In the genomic region with DNA sequence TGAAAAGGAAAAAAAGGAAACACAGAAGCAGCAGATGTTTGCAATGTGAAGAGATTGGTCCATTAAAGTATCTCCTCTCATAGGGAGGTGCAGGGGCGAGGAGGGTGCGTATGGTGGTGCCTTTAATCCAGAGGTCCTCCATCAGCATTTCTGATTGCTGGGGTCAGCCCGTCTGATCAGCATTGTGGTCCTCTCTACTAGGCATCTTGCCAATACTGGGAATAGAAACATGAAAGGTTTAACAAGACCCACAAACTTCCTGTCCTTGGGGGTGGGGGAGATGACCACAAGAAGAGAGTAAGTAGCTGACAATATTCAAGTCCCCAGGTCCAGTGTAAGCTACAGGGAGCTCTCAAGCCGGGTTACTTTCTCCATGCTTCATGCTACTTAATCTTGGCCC, we compare ENCODE assay signal across 9 mouse cellular contexts. TPM values are rescaled to one million over a fixed set of nuclear protein-coding genes. Genes with fewer than 3 reads are reported as not detected.
DNase-seq lines count a peak whose midpoint lies in the region; ATAC-seq and TF ChIP-seq lines count a peak whose summit lies in the region.
"Had no signal": no experiment of that assay in that cellular context is flagged by ENCODE, and none has a peak within 500 bp of the region (broad histone marks: within the 10 kb centered on the region; RNA-seq: fewer than 3 reads in every experiment).

No protein-coding gene starts in this region.

- peak overlapping the region; percentile 67 for H3K4me2 ChIP-seq in lung, embryonic 15.5 days
- H3K4me2 ChIP-seq in embryonic facial prominence, embryonic 14.5 days (ENCODE audit: low read depth, low read length) = peak overlapping the region; percentile 75
- peak overlapping the region; percentile 95 for H3K4me2 ChIP-seq in neural tube, embryonic 14.5 days (ENCODE audit: low read depth, low read length)

- no peaks in the 10 kb centered on the region for H3K9me3 ChIP-seq in lung, embryonic 15.5 days
- no peaks in the 10 kb centered on the region for H3K9me3 ChIP-seq in embryonic facial prominence, embryonic 14.5 days (ENCODE audit: control insufficient read depth, low read length)
- H3K9me3 ChIP-seq in limb, embryonic 10.5 days (replicated peaks) = no peaks in the 10 kb centered on the region
- H3K9me3 ChIP-seq in neural tube, embryonic 14.5 days (ENCODE audit: control insufficient read depth, low read length) = no peaks in the 10 kb centered on the region

- H3K9ac ChIP-seq in lung, embryonic 15.5 days = no peak overlapping the region
- H3K9ac ChIP-seq in embryonic facial prominence, embryonic 14.5 days (ENCODE audit: low read depth, low read length) = no peak overlapping the region
- no peak overlapping the region for H3K9ac ChIP-seq in neural tube, embryonic 14.5 days (replicated peaks; ENCODE audit: low read depth, low read length)

- intact Hi-C loops in left cerebral cortex, postnatal 4 days (cut with DNase I) = no loop called here

- 50% methylated on average over 4 of the region's 4 CpGs for whole genome bisulfite sequencing in lung, embryonic 15.5 days
- 64% methylated on average over 4 of the region's 4 CpGs for WGBS in embryonic facial prominence, embryonic 14.5 days
- 75% methylated on average over 4 of the region's 4 CpGs for WGBS in limb, embryonic 10.5 days
- 64% methylated on average over 4 of the region's 4 CpGs for WGBS in neural tube, embryonic 14.5 days
- WGBS in cerebellum, adult 2 months = 61% methylated on average over 4 of the region's 4 CpGs

- no peak for TF ChIP-seq CTCF in cerebellum, adult 2 months (IDR thresholded peaks at IDR 0.05; ENCODE audit: borderline replicate concordance, insufficient read depth, low read depth, low read length)

- H3K36me3 ChIP-seq in lung, embryonic 15.5 days = no peaks in the 10 kb centered on the region
- H3K36me3 ChIP-seq in embryonic facial prominence, embryonic 14.5 days (ENCODE audit: control insufficient read depth, insufficient read depth, low read length) = no peaks in the 10 kb centered on the region
- H3K36me3 ChIP-seq in limb, embryonic 10.5 days = peaks cover 5% of the 10 kb centered on the region; the same call in 1 of the 2 replicates
- no peaks in the 10 kb centered on the region for H3K36me3 ChIP-seq in neural tube, embryonic 14.5 days (ENCODE audit: control insufficient read depth, insufficient read depth, low read length)

- no peak for ATAC-seq in lung, embryonic 15.5 days (ENCODE audit: borderline replicate concordance, extremely low read depth, low FRiP score, low TSS enrichment)
- no peak for ATAC-seq in embryonic facial prominence, embryonic 14.5 days (ENCODE audit: low read depth)
- ATAC-seq in neural tube, embryonic 14.5 days (ENCODE audit: low read depth) = no peak

- H3K4me1 ChIP-seq in lung, embryonic 15.5 days = peaks cover 42% of the 10 kb centered on the region
- peaks cover 32% of the 10 kb centered on the region for H3K4me1 ChIP-seq in embryonic facial prominence, embryonic 14.5 days (ENCODE audit: control insufficient read depth, insufficient read depth, low read length)
- H3K4me1 ChIP-seq in limb, embryonic 10.5 days = peaks cover 48% of the 10 kb centered on the region
- peaks cover 15% of the 10 kb centered on the region; the same call in 1 of the 2 replicates for H3K4me1 ChIP-seq in neural tube, embryonic 14.5 days (ENCODE audit: control insufficient read depth, insufficient read depth, low read length)
- peaks cover 6% of the 10 kb centered on the region for H3K4me1 ChIP-seq in cerebellum, adult 2 months (ENCODE audit: control insufficient read depth, insufficient read depth, low read length)

- DNase-seq in lung, postnatal 36 days = no peak
- no peak for DNase-seq in embryonic facial prominence, embryonic 14.5 days (ENCODE audit: low spot score)
- no peak for DNase-seq in limb, embryonic 10.5 days (ENCODE audit: low spot score)
- DNase-seq in cerebellum, adult 2 months = no peak
- DNase-seq in left cerebral cortex, postnatal 4 days = no peak
- DNase-seq: adrenal gland, postnatal 36 days had no signal

- peak overlapping the region; percentile 93 for H3K27ac ChIP-seq in lung, embryonic 15.5 days
- H3K27ac ChIP-seq in embryonic facial prominence, embryonic 14.5 days (replicated peaks; ENCODE audit: low read depth, low read length) = no peak overlapping the region
- H3K27ac ChIP-seq in limb, embryonic 10.5 days = peak overlapping the region; percentile 97; the same call in 1 of the 2 replicates
- H3K27ac ChIP-seq in neural tube, embryonic 14.5 days (ENCODE audit: low read depth, low read length) = no peak overlapping the region
- H3K27ac ChIP-seq in cerebellum, adult 2 months (ENCODE audit: insufficient read depth, low read length) = no peak overlapping the region

- no peak for TF ChIP-seq POLR2A in cerebellum, adult 2 months (IDR thresholded peaks at IDR 0.05; ENCODE audit: borderline replicate concordance, insufficient read depth, low read length)

- H3K4me3 ChIP-seq in lung, embryonic 15.5 days = peak overlapping the region; percentile 90; the same call in 1 of the 2 replicates
- no peak overlapping the region for H3K4me3 ChIP-seq in embryonic facial prominence, embryonic 14.5 days (ENCODE audit: low read depth, low read length)
- H3K4me3 ChIP-seq in limb, embryonic 10.5 days = peak overlapping the region; percentile 93; the same call in 1 of the 2 replicates
- no peak overlapping the region for H3K4me3 ChIP-seq in neural tube, embryonic 14.5 days (ENCODE audit: low read depth, low read length)
- no peak overlapping the region for H3K4me3 ChIP-seq in cerebellum, adult 2 months (replicated peaks; ENCODE audit: insufficient read depth, low read depth, low read length)

- no peaks in the 10 kb centered on the region for H3K27me3 ChIP-seq in lung, embryonic 15.5 days
- no peaks in the 10 kb centered on the region for H3K27me3 ChIP-seq in embryonic facial prominence, embryonic 14.5 days (replicated peaks; ENCODE audit: control insufficient read depth, insufficient read depth, low read length)
- H3K27me3 ChIP-seq in limb, embryonic 10.5 days (ENCODE audit: low read depth, poor library complexity, severe bottlenecking) = no peaks in the 10 kb centered on the region
- H3K27me3 ChIP-seq in neural tube, embryonic 14.5 days (ENCODE audit: control insufficient read depth, insufficient read depth, low read length) = no peaks in the 10 kb centered on the region
- H3K27me3 ChIP-seq in cerebellum, adult 2 months (ENCODE audit: control insufficient read depth, insufficient read depth, low read length) = no peaks in the 10 kb centered on the region

RNA-seq across cellular contexts. Expression of a gene that starts 1.0 kb away (rescaled TPM):
- polyA plus RNA-seq in lung, embryonic 15.5 days (2015; fragmentation: Nextera tagmentation; extraction: Ambion mirVana) = 28.1 and 31.2 TPM in 2 replicates
- 8.8 and 10.5 TPM in 2 replicates for polyA plus RNA-seq in embryonic facial prominence, embryonic 14.5 days (2014; fragmentation: Nextera tagmentation; extraction: Ambion mirVana)
- polyA plus RNA-seq in limb, embryonic 10.5 days (2016; fragmentation: Nextera tagmentation; extraction: Ambion mirVana) = 25.4 and 27.3 TPM in 2 replicates
- 0.92 and 1.8 TPM in 2 replicates for polyA plus RNA-seq in neural tube, embryonic 14.5 days (2014; fragmentation: Nextera tagmentation; extraction: Ambion mirVana)
- 4.1 and 5.0 TPM in 2 replicates for polyA plus RNA-seq in cerebellum, adult 2 months (2012; rRNA removed)
- total RNA-seq in left cerebral cortex, postnatal 4 days (2021) = 10 to 100 TPM; 10.8 to 11.9 TPM

RNA-seq across cellular contexts. Expression of a gene that starts 12.0 kb away (rescaled TPM):
- polyA plus RNA-seq in lung, embryonic 15.5 days (2015; fragmentation: Nextera tagmentation; extraction: Ambion mirVana) = 2.1 and 2.9 TPM in 2 replicates
- polyA plus RNA-seq in embryonic facial prominence, embryonic 14.5 days (2014; fragmentation: Nextera tagmentation; extraction: Ambion mirVana) = 2.4 and 3.9 TPM in 2 replicates
- polyA plus RNA-seq in limb, embryonic 10.5 days (2016; fragmentation: Nextera tagmentation; extraction: Ambion mirVana) = 2.0 and 2.1 TPM in 2 replicates
- 11.5 and 16.8 TPM in 2 replicates for polyA plus RNA-seq in neural tube, embryonic 14.5 days (2014; fragmentation: Nextera tagmentation; extraction: Ambion mirVana)
- 64.1 and 77.2 TPM in 2 replicates for polyA plus RNA-seq in cerebellum, adult 2 months (2012; rRNA removed)
- total RNA-seq in left cerebral cortex, postnatal 4 days (2021) = 10 to 100 TPM; 23.6 to 24.1 TPM

RNA-seq across cellular contexts. Expression of a gene that starts 19.1 kb away (rescaled TPM):
- polyA plus RNA-seq in lung, embryonic 15.5 days (2015; fragmentation: Nextera tagmentation; extraction: Ambion mirVana) = 0.20 and 0.22 TPM in 2 replicates
- not detected in 2 replicates for polyA plus RNA-seq in embryonic facial prominence, embryonic 14.5 days (2014; fragmentation: Nextera tagmentation; extraction: Ambion mirVana)
- polyA plus RNA-seq in limb, embryonic 10.5 days (2016; fragmentation: Nextera tagmentation; extraction: Ambion mirVana) = 0.16 and 0.28 TPM in 2 replicates
- polyA plus RNA-seq in neural tube, embryonic 14.5 days (2014; fragmentation: Nextera tagmentation; extraction: Ambion mirVana) = 0.30 and 0.62 TPM in 2 replicates
- 0.07 and 0.10 TPM in 2 replicates for polyA plus RNA-seq in cerebellum, adult 2 months (2012; rRNA removed)
- under 1 TPM in 1 of 2 experiments, not detected in 1; 0.26 TPM for total RNA-seq in left cerebral cortex, postnatal 4 days (2021)
- total RNA-seq: adrenal gland, postnatal 36 days had no signal
- polyA plus RNA-seq: lung, postnatal 0 days had no signal

RNA-seq across cellular contexts. Expression of a gene that starts 23.8 kb away (rescaled TPM):
- 0.81 and 0.91 TPM in 2 replicates for polyA plus RNA-seq in lung, embryonic 15.5 days (2015; fragmentation: Nextera tagmentation; extraction: Ambion mirVana)
- polyA plus RNA-seq in embryonic facial prominence, embryonic 14.5 days (2014; fragmentation: Nextera tagmentation; extraction: Ambion mirVana) = 0.63 and 0.78 TPM in 2 replicates
- 1.1 and 1.6 TPM in 2 replicates for polyA plus RNA-seq in limb, embryonic 10.5 days (2016; fragmentation: Nextera tagmentation; extraction: Ambion mirVana)
- 1.6 and 1.9 TPM in 2 replicates for polyA plus RNA-seq in neural tube, embryonic 14.5 days (2014; fragmentation: Nextera tagmentation; extraction: Ambion mirVana)
- 1.1 and 1.4 TPM in 2 replicates for polyA plus RNA-seq in cerebellum, adult 2 months (2012; rRNA removed)
- 1 to 10 TPM in 1 of 2 experiments, under 1 TPM in 1; 0.98 to 1.4 TPM for total RNA-seq in left cerebral cortex, postnatal 4 days (2021)

RNA-seq across cellular contexts. Expression of a gene that starts 32.8 kb away (rescaled TPM):
- 26.4 and 29.1 TPM in 2 replicates for polyA plus RNA-seq in lung, embryonic 15.5 days (2015; fragmentation: Nextera tagmentation; extraction: Ambion mirVana)
- 24.1 and 26.9 TPM in 2 replicates for polyA plus RNA-seq in embryonic facial prominence, embryonic 14.5 days (2014; fragmentation: Nextera tagmentation; extraction: Ambion mirVana)
- 11.4 and 14.5 TPM in 2 replicates for polyA plus RNA-seq in limb, embryonic 10.5 days (2016; fragmentation: Nextera tagmentation; extraction: Ambion mirVana)
- polyA plus RNA-seq in neural tube, embryonic 14.5 days (2014; fragmentation: Nextera tagmentation; extraction: Ambion mirVana) = 16.0 and 17.5 TPM in 2 replicates
- polyA plus RNA-seq in cerebellum, adult 2 months (2012; rRNA removed) = 14.8 and 14.9 TPM in 2 replicates
- total RNA-seq in left cerebral cortex, postnatal 4 days (2021) = 10 to 100 TPM; 11.8 to 12.2 TPM

Comparison
In these comparisons a context has a peak if more than half of its experiments do, and no peak if none do; other contexts are left out.
1. H3K27ac ChIP-seq: peak in lung, embryonic 15.5 days (single experiment) and limb, embryonic 10.5 days (single experiment); none in embryonic facial prominence, embryonic 14.5 days (single experiment), neural tube, embryonic 14.5 days (single experiment) and cerebellum, adult 2 months (single experiment).
2. H3K4me3 ChIP-seq: peak in lung, embryonic 15.5 days (single experiment) and limb, embryonic 10.5 days (single experiment); none in embryonic facial prominence, embryonic 14.5 days (single experiment), neural tube, embryonic 14.5 days (single experiment) and cerebellum, adult 2 months (single experiment).
3. Peak in every context shown above with its lines, with median percentiles within 50 percentile points of each other: H3K4me2 ChIP-seq.